Mouse (Mus musculus) liver, embryonic 14.5 days (tissue): ENCODE data around the gene Sall1. TPM values are rescaled to one million over a fixed set of nuclear protein-coding genes. Genes with fewer than 3 reads are reported as not detected.

Experiments
- ATAC-seq: fragments of 200-750 bp; cut with Nextera tagmentation; 2 replicates; pipeline ENCODE4 v1.8.0; 2017; ENCODE audit warnings: moderate number of reproducible peaks, mild to moderate bottlenecking, moderate library complexity; ENCODE audit not compliant: insufficient read depth
- DNase-seq, 3 experiments: peaks; one replicate each; pipeline ENCODE4 v3.0.0-alpha.2; 2012 to 2013; ENCODE audit warnings: low read depth in 3 of 3, low spot score in 3 of 3
- H3K27ac ChIP-seq: fragments of 300-500 bp; sonication (generic); 2 replicates; pipeline ENCODE4 v1.5.1; 2014; ENCODE audit warnings: moderate library complexity, mild to moderate bottlenecking, control low read depth, inconsistent platforms
- H3K27me3 ChIP-seq: fragments of 300-500 bp; sonication (generic); 2 replicates; pipeline ENCODE4 v1.6.1; 2014; ENCODE audit warnings: mild to moderate bottlenecking, low read length, moderate library complexity; ENCODE audit not compliant: control insufficient read depth, insufficient read depth
- H3K36me3 ChIP-seq: fragments of 300-500 bp; sonication (generic); replicated peaks from 2 replicates; pipeline ENCODE4 v1.6.1; 2014; ENCODE audit warnings: low read depth; ENCODE audit not compliant: control insufficient read depth, insufficient read depth
- H3K4me1 ChIP-seq, 2 experiments: fragments of 200-500 bp in 1 of 2; fragments of 300-500 bp in 1 of 2; sonication (generic) in 1 of 2; replicated peaks; 2 replicates each; pipeline ENCODE4 v1.6.1; 2012 to 2014; ENCODE audit warnings: antibody characterized with exemption in 1 of 2, inconsistent platforms in 1 of 2, low read length in 1 of 2; ENCODE audit not compliant: control insufficient read depth in 2 of 2, insufficient read depth in 2 of 2
- H3K4me2 ChIP-seq: fragments of 300-500 bp; sonication (generic); 2 replicates; pipeline ENCODE4 v1.6.1; 2014; ENCODE audit warnings: low read depth, mild to moderate bottlenecking, control low read depth, moderate library complexity
- H3K4me3 ChIP-seq, 2 experiments: fragments of 200-500 bp in 1 of 2; fragments of 300-500 bp in 1 of 2; sonication (generic) in 1 of 2; 2 replicates each; pipeline ENCODE4 v1.5.1; 2012 to 2014; ENCODE audit warnings: low read depth in 2 of 2, low read length in 2 of 2, mild to moderate bottlenecking in 2 of 2, control low read depth in 1 of 2, inconsistent platforms in 1 of 2, moderate library complexity in 1 of 2; ENCODE audit not compliant: insufficient read depth in 1 of 2
- H3K9ac ChIP-seq: fragments of 300-500 bp; sonication (generic); replicated peaks from 2 replicates; pipeline ENCODE4 v1.6.1; 2014; ENCODE audit warnings: mild to moderate bottlenecking, control low read depth, moderate library complexity
- H3K9me3 ChIP-seq: fragments of 300-500 bp; sonication (generic); 2 replicates; pipeline ENCODE4 v1.6.1; 2016; ENCODE audit warnings: low read length, mixed read lengths; ENCODE audit not compliant: control insufficient read depth
- CTCF ChIP-seq: IDR thresholded peaks from 2 replicates; pipeline ENCODE4 v1.5.1; 2016; ENCODE audit warnings: antibody characterized with exemption, low read depth, control low read depth
- EP300 ChIP-seq: IDR thresholded peaks from 2 replicates; pipeline ENCODE4 v1.6.1; 2016; ENCODE audit warnings: antibody characterized with exemption, low read depth
- WGBS: fragments of 180-500 bp; shearing (Covaris S2); extraction: QIAGEN DNeasy Blood & Tissue Kit; methylation state at CpG from one replicate; pipeline ENCODE4 v1.1.7; 2014; ENCODE audit not compliant: insufficient replicate concordance; 5-methylcytosine and 5-hydroxymethylcytosine counted together
- polyA plus RNA-seq, 2 experiments: library from polyadenylated mRNA; depleted of rRNA in 1 of 2; stranded (reverse) in 1 of 2; unstranded in 1 of 2; fragments of >200 nt; fragmentation: Nextera tagmentation in 1 of 2; extraction: Ambion mirVana in 1 of 2; gene quantifications; 2 replicates each; pipeline versions ENCODE4 v1.2.1 to v1.2.3; 2012 to 2014

The Sall1 gene
- polyA plus RNA-seq, 2 experiments, result 1.1 to 1.6 TPM

DNA sequence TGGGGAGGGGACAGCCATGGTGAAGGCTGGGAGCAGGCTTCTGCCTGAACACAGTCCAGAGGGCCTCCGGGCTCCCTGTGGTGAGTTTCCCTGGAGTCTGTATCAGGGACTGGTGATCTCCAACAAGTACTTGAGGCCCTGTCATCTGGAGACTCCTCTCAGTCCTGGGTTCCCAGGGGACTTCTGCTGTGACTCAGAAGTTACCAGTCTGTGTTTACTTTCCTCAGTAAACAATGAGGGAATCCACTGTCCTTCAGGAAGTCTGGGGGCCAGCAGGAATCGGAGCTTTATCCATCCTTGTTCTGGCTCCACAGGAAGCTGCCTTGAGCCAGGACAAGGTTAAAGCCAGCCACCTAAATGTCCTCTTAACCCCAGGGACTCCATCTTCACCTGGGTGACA lies 41.8 kb downstream of the Sall1 start:
- no peak overlapping the region for H3K9ac ChIP-seq
- ATAC-seq (no peak), DNase-seq (no peak)
- no peaks in the 10 kb centered on the region for H3K36me3 ChIP-seq
- no peaks in the 10 kb centered on the region for H3K9me3 ChIP-seq
- no peak overlapping the region for H3K4me3 ChIP-seq
- H3K4me1 ChIP-seq, result 0 out of 4 replicates have a peak, but pooled peaks cover 0 to 3% of the 10 kb centered on the region in 2 experiments
- WGBS, result 38% methylated on average over 2 of the region's 2 CpGs
- TF ChIP-seq CTCF (no peak), EP300 (no peak)
- no peak overlapping the region for H3K4me2 ChIP-seq
- peaks cover 14% of the 10 kb centered on the region for H3K27me3 ChIP-seq
- H3K27ac ChIP-seq, result no peak overlapping the region

DNA sequence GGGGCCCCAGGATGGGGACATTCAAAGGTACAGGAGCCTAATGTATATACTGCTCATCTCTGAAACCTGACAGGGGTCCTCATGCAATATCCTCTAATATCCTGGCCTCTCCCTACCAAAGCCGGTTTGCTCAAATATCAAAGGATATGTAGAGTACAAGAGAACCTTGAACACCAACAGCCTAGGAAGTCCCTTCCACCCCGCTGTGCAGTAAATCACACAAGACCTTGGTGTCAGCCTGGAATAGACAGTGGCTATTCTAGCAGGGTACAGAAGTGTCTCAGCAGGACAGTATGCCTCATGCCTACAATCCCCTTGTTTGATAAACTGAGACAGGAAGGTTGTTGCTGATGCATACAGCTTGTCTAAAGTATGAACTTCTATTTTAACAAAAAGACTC lies 46.7 kb downstream of the Sall1 start:
- no peak for ATAC-seq
- 70% methylated on average over 2 of the region's 2 CpGs for WGBS
- Histone ChIP-seq H3K27ac (no peak overlapping the region), H3K27me3 (no peaks in the 10 kb centered on the region), H3K9me3 (no peaks in the 10 kb centered on the region), H3K4me1 (no peaks in the 10 kb centered on the region), H3K9ac (no peak overlapping the region), H3K4me2 (no peak overlapping the region), H3K4me3 (no peak overlapping the region), H3K36me3 (no peaks in the 10 kb centered on the region)
- TF ChIP-seq CTCF (no peak), EP300 (no peak)
- DNase-seq, result no peak

DNA sequence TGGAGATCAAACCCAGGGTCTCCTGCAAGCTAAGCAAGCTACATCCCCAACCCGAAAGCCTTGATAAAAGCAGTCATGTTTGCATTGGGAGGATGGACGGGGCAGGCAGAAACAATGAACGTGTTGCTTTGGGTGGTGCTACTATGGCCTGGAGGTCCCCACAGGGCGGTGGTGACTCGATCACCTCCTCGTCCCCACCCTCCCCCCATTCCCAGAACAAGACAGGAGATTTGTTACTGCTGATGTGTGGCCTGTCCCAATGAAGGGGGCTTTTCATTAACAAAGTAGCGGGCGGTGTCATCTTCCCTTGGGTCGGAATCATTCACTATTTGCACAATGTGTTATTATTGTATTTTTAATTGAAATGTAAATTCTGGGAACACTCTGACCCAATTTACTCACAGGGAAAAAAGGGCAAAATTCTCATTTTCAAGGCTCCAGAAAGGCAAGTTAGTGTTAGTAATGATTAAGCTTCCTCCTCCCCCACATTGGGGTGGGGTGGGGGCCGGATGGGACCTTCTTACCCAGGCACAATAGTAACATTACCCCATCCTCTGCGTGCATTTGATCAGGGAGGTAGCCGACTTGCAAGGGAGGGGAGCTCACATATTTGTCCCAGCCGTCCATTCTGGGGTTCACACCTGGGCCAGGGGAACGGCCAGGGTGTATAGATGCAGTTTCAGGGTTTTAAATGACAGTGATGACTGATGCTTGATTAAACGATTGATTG lies 52.0 kb downstream of the Sall1 start:
- 62% methylated on average over 15 of the region's 15 CpGs for WGBS

DNA sequence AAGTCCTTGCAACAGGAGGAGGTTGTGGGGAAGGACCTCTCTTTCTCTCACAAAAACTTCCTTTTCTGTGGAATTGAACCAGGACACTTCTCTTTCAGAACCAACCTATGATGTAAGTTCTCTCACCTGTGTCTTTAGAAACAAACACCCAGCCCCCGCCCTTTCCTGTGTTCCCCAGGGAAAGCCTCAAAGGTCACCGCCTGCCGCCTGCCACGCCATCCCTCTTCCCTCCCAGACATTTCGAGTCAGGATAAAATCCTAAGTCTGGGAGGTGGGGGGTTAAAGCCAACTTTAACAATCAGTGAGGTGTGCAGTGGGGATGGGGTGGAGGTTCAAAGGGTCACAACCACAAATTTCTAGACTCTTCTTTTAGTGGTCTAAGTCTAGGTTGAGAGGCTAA lies 52.8 kb downstream of the Sall1 start:
- Histone ChIP-seq H3K27ac (no peak overlapping the region), H3K4me1 (no peaks in the 10 kb centered on the region; a peak in 1 of 4 replicates), H3K9ac (no peak overlapping the region), H3K27me3 (no peaks in the 10 kb centered on the region), H3K4me3 (no peak overlapping the region), H3K4me2 (no peak overlapping the region), H3K9me3 (no peaks in the 10 kb centered on the region), H3K36me3 (no peaks in the 10 kb centered on the region)
- TF ChIP-seq CTCF (no peak), EP300 (no peak)
- WGBS, result 45% methylated on average over 5 of the region's 5 CpGs
- DNase-seq, result no peak
- ATAC-seq, result no peak

More for the DNA sequence above, 52.0 kb downstream of the Sall1 start:
- Histone ChIP-seq H3K36me3 (no peaks in the 10 kb centered on the region), H3K4me3 (no peak overlapping the region), H3K4me1 (no peaks in the 10 kb centered on the region; a peak in 1 of 4 replicates), H3K9me3 (no peaks in the 10 kb centered on the region), H3K9ac (no peak overlapping the region), H3K27ac (no peak overlapping the region), H3K4me2 (no peak overlapping the region), H3K27me3 (no peaks in the 10 kb centered on the region)
- TF ChIP-seq EP300 (no peak), CTCF (no peak)
- ATAC-seq (no peak), DNase-seq (no peak)

DNA sequence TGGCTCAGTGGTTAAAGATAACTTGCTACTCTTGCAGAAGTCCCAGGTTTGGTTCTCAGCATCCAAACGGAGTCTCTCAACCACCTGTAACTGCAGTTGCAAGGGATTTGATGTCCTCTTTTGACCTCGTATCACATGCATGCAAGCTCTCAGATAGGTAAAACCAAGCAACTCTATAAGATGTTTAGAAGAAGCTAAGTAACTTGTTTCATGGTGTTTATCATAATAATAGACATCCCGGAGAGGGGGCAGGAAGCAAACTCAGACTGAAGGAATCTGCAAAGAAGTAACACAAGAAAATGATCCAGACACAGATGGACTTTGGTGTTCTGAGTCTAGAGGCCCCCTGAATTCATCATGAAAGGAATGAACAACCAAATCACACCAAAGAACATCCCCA lies 55.0 kb downstream of the Sall1 start:
- H3K27me3 ChIP-seq, result no peaks in the 10 kb centered on the region
- ATAC-seq (no peak), DNase-seq (no peak)
- no peaks in the 10 kb centered on the region for H3K36me3 ChIP-seq
- no peaks in the 10 kb centered on the region for H3K9me3 ChIP-seq
- H3K27ac ChIP-seq, result no peak overlapping the region
- no peak overlapping the region for H3K4me2 ChIP-seq
- WGBS, result 57% methylated on average over 3 of the region's 3 CpGs
- no peak overlapping the region for H3K4me3 ChIP-seq
- H3K9ac ChIP-seq, result no peak overlapping the region
- no peaks in the 10 kb centered on the region; a peak in 1 of 4 replicates for H3K4me1 ChIP-seq
- TF ChIP-seq CTCF, result no peak
- TF ChIP-seq EP300, result no peak
